Mouse (Mus musculus) lung, postnatal 0 days (tissue): ENCODE data around the gene Cdiptos. TPM values are rescaled to one million over a fixed set of nuclear protein-coding genes. Genes with fewer than 3 reads are reported as not detected.

Experiments
- ATAC-seq: fragments of 200-750 bp; cut with Nextera tagmentation; 2 replicates; pipeline ENCODE4 v1.8.0; 2017; ENCODE audit warnings: moderate library complexity
- DNase-seq: peaks from one replicate; pipeline ENCODE4 v3.0.0-alpha.2; 2016; ENCODE audit warnings: low spot score
- H3K27ac ChIP-seq: fragments of 300-500 bp; sonication (generic); 2 replicates; pipeline ENCODE4 v1.5.1; 2014; ENCODE audit warnings: antibody characterized with exemption, mild to moderate bottlenecking, low read length, mixed read lengths
- H3K27me3 ChIP-seq: fragments of 300-500 bp; sonication (generic); replicated peaks from 2 replicates; pipeline ENCODE4 v1.6.1; 2014; ENCODE audit warnings: low read length, mixed read lengths; ENCODE audit not compliant: insufficient read depth
- H3K36me3 ChIP-seq: fragments of 300-500 bp; sonication (generic); 2 replicates; pipeline ENCODE4 v1.6.1; 2014; ENCODE audit warnings: low read length, mixed read lengths; ENCODE audit not compliant: insufficient read depth
- H3K4me1 ChIP-seq: fragments of 300-500 bp; sonication (generic); 2 replicates; pipeline ENCODE4 v1.6.1; 2014; ENCODE audit warnings: antibody characterized with exemption, low read depth, low read length, mixed read lengths; ENCODE audit not compliant: insufficient read depth
- H3K4me2 ChIP-seq: fragments of 300-500 bp; sonication (generic); replicated peaks from 2 replicates; pipeline ENCODE4 v1.6.1; 2014; ENCODE audit warnings: low read depth, mild to moderate bottlenecking, low read length, moderate library complexity, mixed read lengths
- H3K4me3 ChIP-seq: fragments of 300-500 bp; sonication (generic); 2 replicates; pipeline ENCODE4 v1.5.1; 2014; ENCODE audit warnings: low read depth, low read length
- H3K9ac ChIP-seq: fragments of 300-500 bp; sonication (generic); replicated peaks from 2 replicates; pipeline ENCODE4 v1.6.1; 2014; ENCODE audit warnings: low read depth, mild to moderate bottlenecking
- H3K9me3 ChIP-seq: fragments of 300-500 bp; sonication (generic); 2 replicates; pipeline ENCODE4 v1.6.1; 2016; ENCODE audit warnings: low read length, mixed read lengths
- CTCF ChIP-seq: IDR thresholded peaks from 2 replicates; pipeline ENCODE4 v1.5.1; 2016; ENCODE audit warnings: antibody characterized with exemption, mild to moderate bottlenecking
- EP300 ChIP-seq: IDR thresholded peaks from 2 replicates; pipeline ENCODE4 v1.6.1; 2016; ENCODE audit warnings: antibody characterized with exemption, mild to moderate bottlenecking, control low read depth
- WGBS: fragments of 180-500 bp; shearing (Covaris S2); extraction: QIAGEN DNeasy Blood & Tissue Kit; methylation state at CpG from one replicate; pipeline ENCODE4 v1.1.7; 2014; 5-methylcytosine and 5-hydroxymethylcytosine counted together
- polyA plus RNA-seq: library from polyadenylated mRNA; unstranded; fragments of >200 nt; fragmentation: Nextera tagmentation; extraction: Ambion mirVana; gene quantifications from 2 replicates; pipeline ENCODE4 v1.2.1, GENCODE M21; 2015

Cdiptos gene
- polyA plus RNA-seq, 1 experiment from 2014 or later = 3.3 TPM

GRCm38 (mm10) chr7:126981601-126982000 is 5.7 kb upstream of the Cdiptos start:
- DNase-seq (no peak), ATAC-seq (no peak)
- Histone ChIP-seq H3K4me2 (no peak overlapping the region), H3K9me3 (no peaks in the 10 kb centered on the region), H3K9ac (no peak overlapping the region), H3K27me3 (no peaks in the 10 kb centered on the region), H3K4me1 (peaks cover 5% of the 10 kb centered on the region), H3K27ac (no peak overlapping the region), H3K4me3 (no peak overlapping the region), H3K36me3 (peaks cover 7% of the 10 kb centered on the region)
- 88% methylated on average over 2 of the region's 2 CpGs for WGBS
- TF ChIP-seq CTCF (no peak), EP300 (no peak)

GRCm38 (mm10) chr7:126978841-126979240 is 2.9 kb upstream of the Cdiptos start:
- Histone ChIP-seq H3K27me3 (no peaks in the 10 kb centered on the region), H3K27ac (no peak overlapping the region), H3K4me2 (no peak overlapping the region), H3K9me3 (no peaks in the 10 kb centered on the region), H3K9ac (no peak overlapping the region), H3K4me3 (no peak overlapping the region), H3K4me1 (peaks cover 5% of the 10 kb centered on the region), H3K36me3 (peaks cover 7% of the 10 kb centered on the region)
- TF ChIP-seq CTCF = no peak
- TF ChIP-seq EP300 = no peak
- ATAC-seq = no peak
- WGBS = 80% methylated on average over 6 of the region's 6 CpGs
- no peak for DNase-seq

- ATAC-seq (peak; percentile 27; the same call in 1 of the 2 replicates), DNase-seq (peak; percentile 35)
- Histone ChIP-seq H3K36me3 (peaks cover 7% of the 10 kb centered on the region), H3K4me1 (peaks cover 5% of the 10 kb centered on the region), H3K9me3 (no peaks in the 10 kb centered on the region), H3K27ac (peak overlapping the region; percentile 99), H3K9ac (peak overlapping the region; percentile 98), H3K27me3 (no peaks in the 10 kb centered on the region), H3K4me2 (peak overlapping the region; percentile 83), H3K4me3 (peak overlapping the region; percentile 99)
- no peak for TF ChIP-seq CTCF
- peak; percentile 28; the same call in 1 of the 2 replicates for TF ChIP-seq EP300
- 18% methylated on average over 14 of the region's 14 CpGs for whole genome bisulfite sequencing
Measured at GRCm38 (mm10) chr7:126976878-126977459, 1.1 kb upstream of the Cdiptos start.

- Histone ChIP-seq H3K36me3 (peaks cover 7% of the 10 kb centered on the region), H3K9ac (peak within 1 kb of the TSS; percentile 98), H3K9me3 (no peaks in the 10 kb centered on the region), H3K4me3 (peak within 1 kb of the TSS; percentile 99), H3K4me2 (peak within 1 kb of the TSS; percentile 83), H3K27me3 (no peaks in the 10 kb centered on the region), H3K4me1 (peaks cover 5% of the 10 kb centered on the region), H3K27ac (peak within 1 kb of the TSS; percentile 99)
- DNase-seq = no peak
- no peak for TF ChIP-seq EP300
- ATAC-seq = no peak
- 0% methylated on average over 1 of the region's 1 CpGs for WGBS
Measured at GRCm38 (mm10) chr7:126975893-126975949, 177 bp downstream of the Cdiptos start, which contains the start of gene Cdipt. Gene Cdipt, plus strand, starts transcription at chr7:126975914.

- H3K36me3 ChIP-seq = peaks cover 7% of the 10 kb centered on the region
- no peak overlapping the region for H3K9ac ChIP-seq
- no peak for TF ChIP-seq CTCF
- no peak for TF ChIP-seq EP300
- H3K4me2 ChIP-seq = peak overlapping the region; percentile 83
- DNase-seq (peak; percentile 33), ATAC-seq (no peak)
- H3K27ac ChIP-seq = peak overlapping the region; percentile 48; the same call in 1 of the 2 replicates
- H3K4me3 ChIP-seq = peak overlapping the region; percentile 99; the same call in 1 of the 2 replicates
- WGBS = 13% methylated on average over 8 of the region's 8 CpGs
- no peaks in the 10 kb centered on the region for H3K9me3 ChIP-seq
- no peaks in the 10 kb centered on the region for H3K27me3 ChIP-seq
- peaks cover 5% of the 10 kb centered on the region for H3K4me1 ChIP-seq
Measured at GRCm38 (mm10) chr7:126975493-126975892, 405 bp downstream of the Cdiptos start.

- H3K4me2 ChIP-seq = no peak overlapping the region
- ATAC-seq (no peak), DNase-seq (no peak)
- H3K4me1 ChIP-seq = no peaks in the 10 kb centered on the region
- no peak overlapping the region for H3K4me3 ChIP-seq
- no peak overlapping the region for H3K27ac ChIP-seq
- 74% methylated on average over 5 of the region's 6 CpGs for WGBS
- TF ChIP-seq CTCF (no peak), EP300 (no peak)
- H3K9ac ChIP-seq = no peak overlapping the region
- H3K9me3 ChIP-seq = no peaks in the 10 kb centered on the region
- H3K36me3 ChIP-seq = no peaks in the 10 kb centered on the region
- 0 out of 2 replicates have a peak, but pooled peaks cover 5% of the 10 kb centered on the region for H3K27me3 ChIP-seq
Measured at GRCm38 (mm10) chr7:126967361-126967760, 8.5 kb downstream of the Cdiptos start.

GRCm38 (mm10) chr7:126965568-126965967 is 10.3 kb downstream of the Cdiptos start:
- no peak for DNase-seq
- 0 out of 2 replicates have a peak, but pooled peaks cover 5% of the 10 kb centered on the region for H3K27me3 ChIP-seq
- no peak for ATAC-seq

More at GRCm38 (mm10) chr7:126965568-126965967, 10.3 kb downstream of the Cdiptos start:
- TF ChIP-seq CTCF (no peak), EP300 (no peak)
- H3K4me3 ChIP-seq = no peak overlapping the region
- H3K27ac ChIP-seq = no peak overlapping the region
- H3K9me3 ChIP-seq = no peaks in the 10 kb centered on the region
- H3K9ac ChIP-seq = no peak overlapping the region
- H3K4me2 ChIP-seq = no peak overlapping the region
- no peaks in the 10 kb centered on the region for H3K36me3 ChIP-seq
- 34% methylated on average over 3 of the region's 3 CpGs for WGBS
- H3K4me1 ChIP-seq = no peaks in the 10 kb centered on the region
